Mouse (Mus musculus): ENCODE measurements around the gene Slc26a10.

DNA sequence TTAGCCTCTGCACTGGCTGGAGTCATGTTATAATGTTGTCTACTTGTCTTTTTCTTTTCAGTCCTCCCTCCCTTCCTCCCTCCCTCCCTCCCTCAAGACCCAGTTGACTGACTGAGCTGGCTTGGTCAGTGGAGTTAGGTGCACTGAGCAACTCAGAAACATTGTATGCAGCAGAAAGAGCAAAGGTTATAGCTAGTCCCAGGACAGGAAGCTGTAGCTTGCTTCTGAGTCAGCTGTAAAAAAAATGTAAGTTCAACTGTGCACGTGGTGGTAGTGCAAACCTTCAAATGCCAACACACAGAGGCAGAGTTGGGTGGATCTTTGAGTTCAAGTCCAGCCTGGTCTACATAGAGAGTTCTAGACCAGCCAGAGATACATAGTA is 34.0 kb upstream of the Slc26a10 start:
- TF ChIP-seq TCF12 (IDR thresholded peaks at IDR 0.05; ENCODE audit: insufficient read depth, poor library complexity, severe bottlenecking): no peak
- no peak for TF ChIP-seq MYOD1 (IDR thresholded peaks at IDR 0.05; ENCODE audit: control insufficient read depth in 1 of 3, insufficient read length in 2 of 3, low read depth in 2 of 3)
- TF ChIP-seq POLR2A (IDR thresholded peaks at IDR 0.05; ENCODE audit: insufficient read length, low read depth): no peak
- TF ChIP-seq MAX (IDR thresholded peaks at IDR 0.05; ENCODE audit: low read depth): no peak
- TF ChIP-seq POLR2AphosphoS2 (IDR thresholded peaks at IDR 0.05; ENCODE audit: insufficient read length, low read depth): no peak
- no peak for TF ChIP-seq USF1 (IDR thresholded peaks at IDR 0.05; ENCODE audit: low read depth)
- no peak for TF ChIP-seq E2F4 (IDR thresholded peaks at IDR 0.05; ENCODE audit: insufficient read depth)
- no peak for TF ChIP-seq SRF (IDR thresholded peaks at IDR 0.05; ENCODE audit: control insufficient read depth, insufficient read length, low read depth)

Data from myocyte (in vitro differentiated cells).